Mouse (Mus musculus) forebrain, embryonic 11.5 days (tissue): ENCODE results near the gene Irf2bpl. TPM values are rescaled to one million over a fixed set of nuclear protein-coding genes. Genes with fewer than 3 reads are reported as not detected.

Experiments used
- ATAC-seq: fragments of 200-750 bp; cut with Nextera tagmentation; replicated peaks from 2 replicates; pipeline ENCODE4 v1.8.0; 2017; ENCODE audit warnings: moderate TSS enrichment; ENCODE audit not compliant: low FRiP score
- DNase-seq: peaks from one replicate; pipeline ENCODE4 v3.0.0-alpha.2; 2017; ENCODE audit warnings: low spot score
- H3K27ac ChIP-seq: fragments of 300-500 bp; sonication (generic); 2 replicates; pipeline ENCODE4 v1.5.1; 2014; ENCODE audit warnings: low read depth, low read length
- H3K27me3 ChIP-seq: fragments of 300-500 bp; sonication (generic); 2 replicates; pipeline ENCODE4 v1.6.1; 2014; ENCODE audit warnings: mild to moderate bottlenecking, low read length, mixed read lengths; ENCODE audit not compliant: control insufficient read depth, insufficient read depth
- H3K36me3 ChIP-seq: fragments of 300-500 bp; sonication (generic); 2 replicates; pipeline ENCODE4 v1.6.1; 2014; ENCODE audit warnings: mild to moderate bottlenecking, low read length, moderate library complexity, mixed read lengths; ENCODE audit not compliant: control insufficient read depth, insufficient read depth
- H3K4me1 ChIP-seq: fragments of 300-500 bp; sonication (generic); replicated peaks from 2 replicates; pipeline ENCODE4 v1.6.1; 2014; ENCODE audit warnings: low read length, mixed read lengths; ENCODE audit not compliant: control insufficient read depth, insufficient read depth
- H3K4me2 ChIP-seq: fragments of 300-500 bp; sonication (generic); 2 replicates; pipeline ENCODE4 v1.6.1; 2014; ENCODE audit warnings: low read depth, mild to moderate bottlenecking, low read length, moderate library complexity, mixed read lengths; ENCODE audit not compliant: severe bottlenecking
- H3K4me3 ChIP-seq: fragments of 300-500 bp; sonication (generic); 2 replicates; pipeline ENCODE4 v1.5.1; 2014; ENCODE audit warnings: low read depth, low read length
- H3K9ac ChIP-seq: fragments of 300-500 bp; sonication (generic); 2 replicates; pipeline ENCODE4 v1.6.1; 2014; ENCODE audit warnings: low read length
- H3K9me3 ChIP-seq: fragments of 300-500 bp; sonication (generic); 2 replicates; pipeline ENCODE4 v1.6.1; 2016; ENCODE audit warnings: low read length, mixed read lengths; ENCODE audit not compliant: control insufficient read depth
- WGBS: fragments of 180-500 bp; shearing (Covaris S2); extraction: QIAGEN DNeasy Blood & Tissue Kit; methylation state at CpG from one replicate; pipeline ENCODE4 v1.1.7; 2014; 5-methylcytosine and 5-hydroxymethylcytosine counted together
- polyA plus RNA-seq: library from polyadenylated mRNA; unstranded; fragments of >200 nt; fragmentation: Nextera tagmentation; extraction: Ambion mirVana; gene quantifications from 2 replicates; pipeline ENCODE4 v1.2.1, GENCODE M21; 2014

The Irf2bpl gene
- polyA plus RNA-seq, 1 experiment from 2014 or later: 40.3 TPM

- Histone ChIP-seq H3K4me3 (peak overlapping the region; percentile 88), H3K4me1 (peaks cover 39% of the 10 kb centered on the region), H3K9me3 (no peaks in the 10 kb centered on the region), H3K27me3 (no peaks in the 10 kb centered on the region), H3K27ac (peak overlapping the region; percentile 99), H3K9ac (peak overlapping the region; percentile 97), H3K4me2 (peak overlapping the region; percentile 98), H3K36me3 (no peaks in the 10 kb centered on the region)
- under 1% methylated on average over 84 of the region's 84 CpGs for WGBS
- ATAC-seq (no peak), DNase-seq (peak; percentile 77)
These were observed 1.1 kb downstream of the Irf2bpl start for GRCm38 (mm10) chr12:86883280-86884196.

GRCm38 (mm10) chr12:86883019-86883279 lies 1.6 kb downstream of the Irf2bpl start:
- H3K9ac ChIP-seq: peak overlapping the region; percentile 97
- ATAC-seq (no peak), DNase-seq (no peak)
- peak overlapping the region; percentile 99 for H3K27ac ChIP-seq
- H3K36me3 ChIP-seq: no peaks in the 10 kb centered on the region
- H3K9me3 ChIP-seq: no peaks in the 10 kb centered on the region
- H3K4me1 ChIP-seq: peaks cover 33% of the 10 kb centered on the region
- peak overlapping the region; percentile 98 for H3K4me2 ChIP-seq
- peak overlapping the region; percentile 88 for H3K4me3 ChIP-seq
- H3K27me3 ChIP-seq: no peaks in the 10 kb centered on the region
- 0% methylated on average over 24 of the region's 24 CpGs for WGBS

GRCm38 (mm10) chr12:86882279-86883018 lies 2.1 kb downstream of the Irf2bpl start:
- H3K36me3 ChIP-seq: no peaks in the 10 kb centered on the region
- WGBS: under 1% methylated on average over 59 of the region's 59 CpGs
- H3K9me3 ChIP-seq: no peaks in the 10 kb centered on the region
- H3K4me1 ChIP-seq: peaks cover 31% of the 10 kb centered on the region
- no peak for ATAC-seq
- peak overlapping the region; percentile 98 for H3K4me2 ChIP-seq
- peak overlapping the region; percentile 97 for H3K9ac ChIP-seq
- H3K4me3 ChIP-seq: peak overlapping the region; percentile 88
- H3K27me3 ChIP-seq: no peaks in the 10 kb centered on the region
- H3K27ac ChIP-seq: peak overlapping the region; percentile 99; the same call in 1 of the 2 replicates
- peak; percentile 77 for DNase-seq

- ATAC-seq: no peak
- peak; percentile 67 for DNase-seq
- Histone ChIP-seq H3K36me3 (no peaks in the 10 kb centered on the region), H3K4me3 (peak overlapping the region; percentile 88), H3K4me2 (peak overlapping the region; percentile 98), H3K9me3 (no peaks in the 10 kb centered on the region), H3K9ac (peak overlapping the region; percentile 97), H3K4me1 (peaks cover 28% of the 10 kb centered on the region), H3K27ac (0 out of 2 replicates have a peak overlapping the region, but pooled peaks have one; percentile 25), H3K27me3 (no peaks in the 10 kb centered on the region)
- whole genome bisulfite sequencing: 10% methylated on average over 33 of the region's 33 CpGs
These were observed 2.8 kb downstream of the Irf2bpl start for GRCm38 (mm10) chr12:86881809-86882278.

GRCm38 (mm10) chr12:86880090-86880723 lies 4.4 kb downstream of the Irf2bpl start:
- peak overlapping the region; percentile 15; the same call in 1 of the 2 replicates for H3K4me2 ChIP-seq
- no peak overlapping the region for H3K4me3 ChIP-seq
- H3K27me3 ChIP-seq: no peaks in the 10 kb centered on the region
- peak overlapping the region; percentile 14; the same call in 1 of the 2 replicates for H3K27ac ChIP-seq
- DNase-seq (no peak), ATAC-seq (no peak)
- H3K9ac ChIP-seq: no peak overlapping the region
- no peaks in the 10 kb centered on the region for H3K36me3 ChIP-seq
- H3K4me1 ChIP-seq: peaks cover 15% of the 10 kb centered on the region
- no peaks in the 10 kb centered on the region for H3K9me3 ChIP-seq
- WGBS: 62% methylated on average over 3 of the region's 3 CpGs

GRCm38 (mm10) chr12:86879446-86880085 lies 5.0 kb downstream of the Irf2bpl start:
- WGBS: 51% methylated on average over 6 of the region's 6 CpGs
- H3K4me3 ChIP-seq: no peak overlapping the region
- DNase-seq (no peak), ATAC-seq (no peak)
- H3K9me3 ChIP-seq: no peaks in the 10 kb centered on the region
- H3K27ac ChIP-seq: peak overlapping the region; percentile 61
- 0 out of 2 replicates have a peak, but pooled peaks cover 13% of the 10 kb centered on the region for H3K4me1 ChIP-seq
- H3K27me3 ChIP-seq: no peaks in the 10 kb centered on the region
- H3K36me3 ChIP-seq: no peaks in the 10 kb centered on the region
- no peak overlapping the region; the same call in 1 of the 2 replicates for H3K4me2 ChIP-seq
- no peak overlapping the region for H3K9ac ChIP-seq

- Histone ChIP-seq H3K4me2 (no peak overlapping the region), H3K9ac (no peak overlapping the region), H3K4me3 (no peak overlapping the region), H3K27ac (no peak overlapping the region; the same call in 1 of the 2 replicates), H3K9me3 (no peaks in the 10 kb centered on the region), H3K4me1 (0 out of 2 replicates have a peak, but pooled peaks cover 13% of the 10 kb centered on the region), H3K36me3 (no peaks in the 10 kb centered on the region), H3K27me3 (no peaks in the 10 kb centered on the region)
- no peak for ATAC-seq
- WGBS: 73% methylated on average over 16 of the region's 16 CpGs
- no peak for DNase-seq
These were observed 5.9 kb downstream of the Irf2bpl start for GRCm38 (mm10) chr12:86878426-86879353.
